In the genomic region with DNA sequence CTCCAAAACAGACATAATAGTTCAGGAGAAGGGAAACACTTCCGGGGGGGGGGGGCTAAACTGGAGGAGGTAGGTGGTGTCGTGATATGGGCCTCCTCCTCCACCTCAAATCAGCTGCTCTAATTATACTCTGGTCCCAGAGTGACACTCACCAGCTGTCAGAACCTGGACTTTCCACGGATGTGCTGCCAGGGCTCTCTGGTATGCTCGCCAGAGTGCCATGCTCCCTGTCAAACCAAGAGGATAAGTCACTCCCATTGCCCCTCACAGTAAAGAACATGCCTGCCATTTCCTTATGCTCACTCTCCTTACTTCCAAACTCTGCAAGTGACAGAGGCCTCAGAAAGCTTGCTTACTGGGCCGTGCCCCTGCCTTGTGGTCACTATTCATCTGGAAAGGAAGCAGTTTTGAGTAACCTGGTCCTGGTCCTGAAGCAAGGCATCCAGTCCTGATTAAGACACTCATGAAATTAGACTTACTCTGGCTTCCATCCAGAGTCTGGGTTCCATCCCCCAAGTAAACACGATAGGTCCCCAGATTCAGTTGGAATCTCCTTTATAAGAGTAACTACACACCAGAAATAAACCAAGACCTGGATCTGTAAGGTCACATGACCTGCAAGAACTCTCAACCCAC, we compare ENCODE assay signal across 1 mouse cellular context.
TF ChIP-seq lines count a peak whose summit lies in the region.

No protein-coding gene starts in this region.

TF ChIP-seq in CH12.LX, 34 proteins besides CTCF, POLR2A, EP300 and RAD21 (continued from another document):
- TF ChIP-seq POLR2AphosphoS2 (IDR thresholded peaks at IDR 0.05; ENCODE audit: low read depth, low read length), result no peak
- TF ChIP-seq SMC3 (IDR thresholded peaks at IDR 0.05; ENCODE audit: low read depth, low read length), result no peak
- no peak for TF ChIP-seq HCFC1 (IDR thresholded peaks at IDR 0.05; ENCODE audit: low read depth, low read length)
- no peak for TF ChIP-seq CHD2 (IDR thresholded peaks at IDR 0.05; ENCODE audit: low read length)
- no peak for TF ChIP-seq CHD1 (IDR thresholded peaks at IDR 0.05; ENCODE audit: low read depth, low read length)
- no peak for TF ChIP-seq E2F4 (IDR thresholded peaks at IDR 0.05; ENCODE audit: insufficient replicate concordance, low read depth, low read length)
- no peak for TF ChIP-seq PAX5 (IDR thresholded peaks at IDR 0.05; ENCODE audit: low read length)
- no peak for TF ChIP-seq MAFK (IDR thresholded peaks at IDR 0.05; ENCODE audit: insufficient replicate concordance, low read length)
